Mouse (Mus musculus) liver, embryonic 11.5 days (tissue): ENCODE data around the gene Pacs1. TPM values are rescaled to one million over a fixed set of nuclear protein-coding genes. Genes with fewer than 3 reads are reported as not detected.
"Not testable (repeated sequence)": the region's sequence is repeated elsewhere in the genome, so short reads cannot be mapped to it uniquely, and the experiment has no call there.

Experiments used
- ATAC-seq: fragments of 200-750 bp; cut with Nextera tagmentation; replicated peaks from 2 replicates; pipeline ENCODE4 v1.8.0; 2017; ENCODE audit warnings: moderate number of reproducible peaks, mild to moderate bottlenecking, moderate TSS enrichment, moderate library complexity; ENCODE audit not compliant: low FRiP score
- DNase-seq: peaks from one replicate; pipeline ENCODE4 v3.0.0-alpha.2; 2017; ENCODE audit warnings: low spot score
- H3K27ac ChIP-seq: fragments of 300-500 bp; sonication (generic); 2 replicates; pipeline ENCODE4 v1.5.1; 2014; ENCODE audit warnings: mild to moderate bottlenecking, low read depth, low read length, control low read depth
- H3K27me3 ChIP-seq: fragments of 300-500 bp; sonication (generic); replicated peaks from 2 replicates; pipeline ENCODE4 v1.6.1; 2014; ENCODE audit warnings: low read length, mixed read lengths; ENCODE audit not compliant: control insufficient read depth, insufficient read depth
- H3K36me3 ChIP-seq: fragments of 300-500 bp; sonication (generic); 2 replicates; pipeline ENCODE4 v1.6.1; 2014; ENCODE audit warnings: mild to moderate bottlenecking, low read length, moderate library complexity, mixed read lengths; ENCODE audit not compliant: control insufficient read depth, insufficient read depth
- H3K4me1 ChIP-seq: fragments of 300-500 bp; sonication (generic); replicated peaks from 2 replicates; pipeline ENCODE4 v1.6.1; 2014; ENCODE audit warnings: low read length, mixed read lengths; ENCODE audit not compliant: control insufficient read depth, insufficient read depth
- H3K4me2 ChIP-seq: fragments of 300-500 bp; sonication (generic); 2 replicates; pipeline ENCODE4 v1.6.1; 2014; ENCODE audit warnings: mild to moderate bottlenecking, control low read depth, moderate library complexity
- H3K4me3 ChIP-seq: fragments of 300-500 bp; sonication (generic); 2 replicates; pipeline ENCODE4 v1.5.1; 2014; ENCODE audit warnings: low read depth, low read length, control low read depth
- H3K9ac ChIP-seq: fragments of 300-500 bp; sonication (generic); 2 replicates; pipeline ENCODE4 v1.6.1; 2014; ENCODE audit warnings: low read depth, low read length, control low read depth
- H3K9me3 ChIP-seq: fragments of 300-500 bp; sonication (generic); 2 replicates; pipeline ENCODE4 v1.6.1; 2016; ENCODE audit warnings: low read length, inconsistent platforms, mixed read lengths; ENCODE audit not compliant: control insufficient read depth
- WGBS: fragments of 180-500 bp; shearing (Covaris S2); extraction: QIAGEN DNeasy Blood & Tissue Kit; methylation state at CpG from one replicate; pipeline ENCODE4 v1.1.7; 2014; 5-methylcytosine and 5-hydroxymethylcytosine counted together
- polyA plus RNA-seq: library from polyadenylated mRNA; unstranded; fragments of >200 nt; fragmentation: Nextera tagmentation; extraction: Ambion mirVana; gene quantifications from 2 replicates; pipeline ENCODE4 v1.2.1, GENCODE M21; 2014

Pacs1 gene
- polyA plus RNA-seq, 1 experiment from 2014 or later, result 27.0 TPM

- no peak for ATAC-seq
- 85% methylated on average over 6 of the region's 6 CpGs for WGBS
- Histone ChIP-seq H3K27me3 (no peaks in the 10 kb centered on the region), H3K9ac (no peak overlapping the region), H3K4me2 (no peak overlapping the region), H3K27ac (no peak overlapping the region), H3K9me3 (no peaks in the 10 kb centered on the region), H3K4me1 (no peaks in the 10 kb centered on the region), H3K4me3 (no peak overlapping the region), H3K36me3 (peaks cover 6% of the 10 kb centered on the region; the same call in 1 of the 2 replicates)
- no peak for DNase-seq
These were observed 120.7 kb downstream of the Pacs1 start for GRCm38 (mm10) chr19:5152261-5152660.

GRCm38 (mm10) chr19:5151741-5152140 lies 121.2 kb downstream of the Pacs1 start:
- H3K4me2 ChIP-seq, result no peak overlapping the region
- 83% methylated on average over 5 of the region's 5 CpGs for WGBS

GRCm38 (mm10) chr19:5151331-5151730 lies 121.6 kb downstream of the Pacs1 start:
- peaks cover 6% of the 10 kb centered on the region; the same call in 1 of the 2 replicates for H3K36me3 ChIP-seq
- 32% methylated on average over 3 of the region's 3 CpGs for WGBS
- DNase-seq, result peak; percentile 44

More at GRCm38 (mm10) chr19:5151741-5152140, 121.2 kb downstream of the Pacs1 start:
- ATAC-seq, result no peak
- Histone ChIP-seq H3K9me3 (no peaks in the 10 kb centered on the region), H3K27me3 (no peaks in the 10 kb centered on the region), H3K27ac (no peak overlapping the region), H3K36me3 (peaks cover 6% of the 10 kb centered on the region; the same call in 1 of the 2 replicates), H3K4me1 (no peaks in the 10 kb centered on the region), H3K9ac (no peak overlapping the region), H3K4me3 (no peak overlapping the region)
- DNase-seq, result no peak

GRCm38 (mm10) chr19:5150358-5150757 lies 122.6 kb downstream of the Pacs1 start:
- whole genome bisulfite sequencing, result 90% methylated on average over 6 of the region's 6 CpGs
- ATAC-seq, result no peak
- Histone ChIP-seq H3K27me3 (no peaks in the 10 kb centered on the region), H3K36me3 (peaks cover 2% of the 10 kb centered on the region; the same call in 1 of the 2 replicates), H3K4me1 (no peaks in the 10 kb centered on the region), H3K9ac (no peak overlapping the region), H3K4me3 (no peak overlapping the region), H3K4me2 (no peak overlapping the region), H3K27ac (no peak overlapping the region), H3K9me3 (no peaks in the 10 kb centered on the region)
- no peak for DNase-seq

More at GRCm38 (mm10) chr19:5151331-5151730, 121.6 kb downstream of the Pacs1 start:
- Histone ChIP-seq H3K4me1 (no peaks in the 10 kb centered on the region), H3K27ac (no peak overlapping the region), H3K9me3 (no peaks in the 10 kb centered on the region), H3K4me3 (no peak overlapping the region), H3K27me3 (no peaks in the 10 kb centered on the region), H3K4me2 (no peak overlapping the region), H3K9ac (no peak overlapping the region)
- no peak for ATAC-seq

- not testable (repeated sequence) for H3K9me3 ChIP-seq
These were observed 123.9 kb downstream of the Pacs1 start for GRCm38 (mm10) chr19:5149041-5149440.

GRCm38 (mm10) chr19:5139640-5140039 lies 133.3 kb downstream of the Pacs1 start:
- no peak overlapping the region for H3K4me3 ChIP-seq
- no peak overlapping the region for H3K9ac ChIP-seq
- no peak for DNase-seq
- no peak overlapping the region for H3K27ac ChIP-seq
- H3K27me3 ChIP-seq, result no peaks in the 10 kb centered on the region
- no peak for ATAC-seq
- peaks cover 3% of the 10 kb centered on the region; the same call in 1 of the 2 replicates for H3K36me3 ChIP-seq
- no peaks in the 10 kb centered on the region for H3K9me3 ChIP-seq
- no peaks in the 10 kb centered on the region for H3K4me1 ChIP-seq
- 12% methylated on average over 2 of the region's 2 CpGs for WGBS
- no peak overlapping the region for H3K4me2 ChIP-seq

More at GRCm38 (mm10) chr19:5149041-5149440, 123.9 kb downstream of the Pacs1 start:
- H3K4me2 ChIP-seq, H3K4me3 ChIP-seq, H3K27ac ChIP-seq, H3K4me1 ChIP-seq, H3K27me3 ChIP-seq, H3K36me3 ChIP-seq, DNase-seq, ATAC-seq, H3K9ac ChIP-seq: not testable (repeated sequence)
- WGBS, result 87% methylated on average over 4 of the region's 6 CpGs

GRCm38 (mm10) chr19:5131237-5131636 lies 141.7 kb downstream of the Pacs1 start:
- Histone ChIP-seq H3K9me3 (no peaks in the 10 kb centered on the region), H3K4me1 (no peaks in the 10 kb centered on the region; the same call in 1 of the 2 replicates), H3K4me2 (no peak overlapping the region), H3K27ac (no peak overlapping the region), H3K9ac (no peak overlapping the region), H3K4me3 (no peak overlapping the region), H3K27me3 (no peaks in the 10 kb centered on the region; the same call in 1 of the 2 replicates), H3K36me3 (peaks cover 5% of the 10 kb centered on the region; the same call in 1 of the 2 replicates)
- DNase-seq (no peak), ATAC-seq (no peak)
- 73% methylated on average over 4 of the region's 4 CpGs for WGBS

GRCm38 (mm10) chr19:5129770-5130169 lies 143.1 kb downstream of the Pacs1 start:
- H3K9ac ChIP-seq, result no peak overlapping the region
- H3K4me1 ChIP-seq, result no peaks in the 10 kb centered on the region; the same call in 1 of the 2 replicates
- ATAC-seq (no peak), DNase-seq (no peak)
- H3K4me3 ChIP-seq, result no peak overlapping the region
- no peaks in the 10 kb centered on the region for H3K9me3 ChIP-seq
- no peak overlapping the region for H3K27ac ChIP-seq
- WGBS, result 43% methylated on average over 1 of the region's 1 CpGs
- no peaks in the 10 kb centered on the region; the same call in 1 of the 2 replicates for H3K27me3 ChIP-seq
- H3K4me2 ChIP-seq, result no peak overlapping the region
- H3K36me3 ChIP-seq, result peaks cover 3% of the 10 kb centered on the region; the same call in 1 of the 2 replicates

- no peak overlapping the region for H3K4me3 ChIP-seq
- no peaks in the 10 kb centered on the region for H3K36me3 ChIP-seq
- H3K4me2 ChIP-seq, result no peak overlapping the region
- no peaks in the 10 kb centered on the region for H3K4me1 ChIP-seq
- DNase-seq (no peak), ATAC-seq (no peak)
- H3K9me3 ChIP-seq, result no peaks in the 10 kb centered on the region
- H3K9ac ChIP-seq, result no peak overlapping the region
- no peaks in the 10 kb centered on the region; the same call in 1 of the 2 replicates for H3K27me3 ChIP-seq
- WGBS, result 56% methylated on average over 7 of the region's 7 CpGs
- no peak overlapping the region for H3K27ac ChIP-seq
These were observed 148.8 kb downstream of the Pacs1 start for GRCm38 (mm10) chr19:5124055-5124614.
